Mouse (Mus musculus) hindlimb bud, embryonic 11.5 days (tissue): ENCODE measurements around the gene Olfr1286.

Experiments
- DNase-seq: peaks from one replicate; pipeline ENCODE4 v3.0.0-alpha.2; 2012; ENCODE audit warnings: low read depth, low spot score; ENCODE audit errors: extremely low spot score

Olfr1286 gene

GRCm38 (mm10) chr2:111422931-111423330 lies at the start of gene Olfr1286:
Olfr1286 (minus strand) TSS chr2:111423115.
- no peak for DNase-seq

- DNase-seq: no peak
These were observed 25.9 kb upstream of the Olfr1286 start, which contains the start of gene Olfr1287 for GRCm38 (mm10) chr2:111448842-111449241. Olfr1287 (plus strand) TSS chr2:111449142.

DNA sequence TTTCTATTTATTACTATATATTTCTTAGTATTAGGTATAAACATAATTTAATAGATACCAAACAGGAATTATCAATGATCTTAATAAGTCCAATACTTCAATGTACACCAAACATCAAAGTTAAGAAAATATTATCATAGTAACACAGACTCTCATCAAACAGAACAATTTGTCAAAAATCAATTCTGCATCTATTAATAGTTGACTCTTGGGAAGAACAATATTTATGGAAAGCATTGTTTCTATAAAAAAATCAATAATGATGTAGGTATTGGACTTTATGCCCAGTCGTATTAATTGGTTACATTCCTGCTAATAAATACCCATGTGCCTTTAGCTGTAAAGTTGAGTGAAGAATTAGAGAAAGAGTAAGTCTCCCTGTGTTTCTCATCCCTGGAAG lies 47.7 kb downstream of the Olfr1286 start, which contains the start of gene Olfr1284:
Gene Olfr1284, plus strand, starts transcription at position 301 of the 400 bp plus-strand sequence.
- no peak for DNase-seq
